Mouse (Mus musculus) thymus, postnatal 0 days (tissue): ENCODE measurements around the gene Hip1r. TPM values are rescaled to one million over a fixed set of nuclear protein-coding genes. Genes with fewer than 3 reads are reported as not detected.

Experiments used
- DNase-seq: peaks from one replicate; pipeline ENCODE4 v3.0.0-alpha.2; 2015; ENCODE audit warnings: low spot score
- polyA plus RNA-seq: library from polyadenylated mRNA; unstranded; fragments of >200 nt; fragmentation: Nextera tagmentation; extraction: Ambion mirVana; gene quantifications from 2 replicates; pipeline ENCODE4 v1.2.1, GENCODE M21; 2015

The Hip1r gene
- polyA plus RNA-seq, 1 experiment from 2014 or later = 11.0 TPM

DNA sequence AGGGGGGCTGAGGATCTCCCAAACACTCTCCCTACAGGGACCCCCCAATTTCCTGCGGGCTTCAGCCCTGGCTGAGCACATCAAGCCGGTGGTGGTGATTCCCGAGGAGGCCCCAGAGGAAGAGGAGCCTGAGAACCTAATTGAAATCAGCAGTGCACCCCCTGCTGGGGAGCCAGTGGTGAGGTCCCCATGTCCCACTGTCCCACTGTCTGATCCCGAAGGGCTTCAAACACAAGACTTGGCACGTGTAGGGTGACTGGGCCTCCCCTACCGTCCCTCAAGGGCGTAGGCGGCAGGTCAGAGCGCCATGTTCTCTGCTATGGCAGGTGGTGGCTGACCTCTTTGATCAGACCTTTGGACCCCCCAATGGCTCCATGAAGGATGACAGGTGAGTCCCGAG, 22.8 kb downstream of the Hip1r start:
- no peak for DNase-seq

DNA sequence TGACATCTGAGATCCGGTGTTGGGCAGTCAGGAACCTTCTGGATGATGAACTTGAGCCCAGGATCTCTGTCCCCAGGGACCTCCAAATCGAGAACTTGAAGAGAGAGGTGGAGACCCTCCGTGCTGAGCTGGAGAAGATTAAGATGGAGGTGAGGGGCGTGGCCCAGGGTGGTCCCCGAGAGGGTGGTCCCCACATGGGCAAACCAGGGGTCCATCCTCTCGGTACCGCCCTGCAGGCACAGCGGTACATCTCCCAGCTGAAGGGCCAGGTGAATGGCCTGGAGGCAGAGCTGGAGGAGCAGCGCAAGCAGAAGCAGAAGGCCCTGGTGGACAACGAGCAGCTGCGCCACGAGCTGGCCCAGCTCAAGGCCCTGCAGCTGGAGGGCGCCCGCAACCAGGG, 23.3 kb downstream of the Hip1r start:
- DNase-seq = no peak

DNA sequence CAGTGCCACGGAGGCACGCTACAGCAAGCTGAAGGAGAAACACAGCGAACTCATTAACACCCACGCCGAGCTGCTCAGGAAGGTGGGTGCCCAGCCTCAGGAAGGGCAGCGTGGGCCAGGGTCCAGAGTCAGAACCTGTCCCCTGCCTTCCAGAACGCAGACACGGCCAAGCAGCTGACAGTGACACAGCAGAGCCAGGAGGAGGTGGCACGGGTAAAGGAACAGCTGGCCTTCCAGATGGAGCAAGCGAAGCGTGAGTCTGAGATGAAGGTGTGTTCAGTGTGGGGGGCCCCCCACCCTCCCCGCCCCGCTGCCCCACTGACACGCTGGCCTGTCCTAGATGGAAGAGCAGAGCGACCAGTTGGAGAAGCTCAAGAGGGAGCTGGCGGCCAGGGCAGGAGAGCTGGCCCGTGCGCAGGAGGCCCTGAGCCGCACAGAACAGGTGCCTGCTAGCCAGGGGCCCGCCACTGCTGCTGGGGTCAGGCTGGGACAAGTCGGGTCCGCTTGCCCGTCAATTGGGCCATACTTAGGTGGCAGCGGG, 23.9 kb downstream of the Hip1r start:
- DNase-seq = no peak

DNA sequence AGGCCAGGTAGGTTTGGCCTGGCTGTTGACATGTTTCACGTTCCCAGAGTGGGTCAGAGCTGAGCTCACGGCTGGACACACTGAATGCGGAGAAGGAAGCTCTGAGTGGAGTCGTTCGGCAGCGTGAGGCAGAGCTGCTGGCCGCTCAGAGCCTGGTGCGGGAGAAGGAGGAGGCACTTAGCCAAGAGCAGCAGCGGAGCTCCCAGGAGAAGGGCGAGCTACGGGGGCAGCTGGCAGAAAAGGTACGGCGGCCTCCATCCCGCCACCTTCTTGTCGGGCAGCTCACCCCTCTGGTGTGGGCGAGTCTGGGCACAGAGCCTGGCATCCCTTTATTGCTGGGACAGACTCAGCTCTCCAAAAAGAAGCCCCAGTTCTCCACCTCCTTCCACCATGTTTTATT, 24.4 kb downstream of the Hip1r start:
- no peak for DNase-seq

DNA sequence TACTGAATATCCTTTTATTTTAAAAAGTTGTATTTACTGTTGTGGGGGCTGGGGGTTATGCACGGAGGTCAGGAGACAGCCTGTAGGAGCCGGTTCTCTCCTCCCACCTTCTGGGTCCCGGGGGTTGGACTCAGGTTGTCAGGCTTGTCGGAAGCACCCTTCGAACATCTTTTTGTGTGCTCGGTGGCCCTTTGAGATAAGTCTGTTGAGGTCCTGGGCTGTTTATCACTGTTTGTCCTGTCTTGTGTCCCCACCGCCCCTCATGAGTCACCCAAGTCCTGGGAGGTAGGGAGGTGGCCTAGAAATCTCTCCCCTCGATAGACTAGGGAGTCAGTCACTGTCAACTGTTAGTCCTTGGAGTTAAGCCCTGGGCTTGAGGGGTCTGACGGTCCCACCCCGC, 24.9 kb downstream of the Hip1r start:
- no peak for DNase-seq

DNA sequence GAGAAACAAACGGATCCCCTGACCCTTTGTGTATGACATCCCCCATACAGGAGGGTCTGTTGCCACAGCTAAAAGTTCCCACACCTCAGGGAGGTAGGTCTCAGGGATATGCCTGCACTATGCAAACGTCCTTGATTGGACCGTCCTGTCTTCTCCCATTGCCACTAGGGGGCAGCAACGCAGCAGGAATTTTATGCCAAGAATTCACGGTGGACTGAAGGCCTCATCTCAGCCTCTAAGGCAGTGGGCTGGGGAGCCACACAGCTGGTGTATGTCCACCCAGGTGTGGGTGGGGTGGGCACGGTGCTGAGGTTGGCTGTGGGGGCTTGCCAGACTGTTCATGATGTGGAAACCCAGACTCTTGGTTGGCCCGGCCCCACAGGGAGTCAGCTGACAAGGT, 27.4 kb downstream of the Hip1r start:
- peak; percentile 89 for DNase-seq

DNA sequence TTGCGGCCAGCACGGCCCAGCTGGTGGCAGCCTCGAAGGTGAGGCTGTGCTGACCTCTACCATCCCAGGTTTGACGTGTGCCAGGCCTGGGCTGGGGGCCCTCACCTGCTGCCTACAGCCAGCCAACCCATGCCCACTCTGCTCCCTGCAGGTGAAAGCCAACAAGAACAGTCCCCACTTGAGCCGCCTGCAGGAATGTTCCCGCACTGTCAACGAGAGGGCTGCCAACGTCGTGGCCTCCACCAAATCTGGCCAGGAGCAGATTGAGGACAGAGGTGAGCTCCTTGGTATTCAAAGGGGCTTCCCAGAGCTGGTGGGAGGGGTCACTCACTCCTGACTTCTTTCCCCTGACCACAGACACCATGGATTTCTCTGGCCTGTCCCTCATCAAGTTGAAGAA, 27.8 kb downstream of the Hip1r start:
- no peak for DNase-seq

DNA sequence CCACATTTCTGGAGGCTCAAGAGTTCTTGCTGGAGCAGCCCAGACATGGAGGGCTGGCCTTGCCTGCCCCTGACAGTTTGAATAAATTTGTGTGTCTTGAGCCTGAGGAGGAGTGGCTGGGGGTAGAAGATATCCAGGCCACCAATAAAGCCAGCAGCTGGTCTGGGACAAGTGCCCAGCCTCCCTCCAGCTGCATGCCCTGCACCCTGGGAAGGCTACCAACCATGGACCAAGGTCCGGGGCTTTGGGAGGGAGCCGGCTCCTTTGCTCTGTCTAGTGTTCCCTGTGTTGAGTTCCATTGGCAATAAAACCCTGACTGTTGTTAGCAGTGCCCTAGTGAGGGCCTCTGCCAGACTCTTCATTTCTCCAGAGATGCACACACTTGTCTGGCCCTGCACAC, 29.4 kb downstream of the Hip1r start:
- no peak for DNase-seq

DNA sequence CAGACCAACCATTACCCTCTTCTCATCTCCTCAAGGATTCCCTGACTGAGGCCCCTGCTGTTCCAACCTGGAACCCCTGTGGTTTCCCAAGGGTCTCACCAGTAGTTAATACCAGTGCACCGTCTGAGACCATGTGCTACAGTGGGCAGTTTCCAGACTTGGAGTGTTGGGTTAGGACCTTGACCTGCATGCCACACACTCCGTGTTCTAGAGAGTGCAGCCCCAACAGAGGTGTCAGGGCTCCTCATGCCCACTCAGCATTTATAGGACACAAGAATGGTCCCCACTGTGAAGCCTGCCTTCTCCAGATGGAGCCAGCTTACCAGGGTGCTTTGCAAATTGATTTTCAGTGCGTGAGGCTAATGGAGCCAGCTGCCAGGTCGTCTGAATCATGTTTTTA, 29.9 kb downstream of the Hip1r start:
- DNase-seq = no peak

DNA sequence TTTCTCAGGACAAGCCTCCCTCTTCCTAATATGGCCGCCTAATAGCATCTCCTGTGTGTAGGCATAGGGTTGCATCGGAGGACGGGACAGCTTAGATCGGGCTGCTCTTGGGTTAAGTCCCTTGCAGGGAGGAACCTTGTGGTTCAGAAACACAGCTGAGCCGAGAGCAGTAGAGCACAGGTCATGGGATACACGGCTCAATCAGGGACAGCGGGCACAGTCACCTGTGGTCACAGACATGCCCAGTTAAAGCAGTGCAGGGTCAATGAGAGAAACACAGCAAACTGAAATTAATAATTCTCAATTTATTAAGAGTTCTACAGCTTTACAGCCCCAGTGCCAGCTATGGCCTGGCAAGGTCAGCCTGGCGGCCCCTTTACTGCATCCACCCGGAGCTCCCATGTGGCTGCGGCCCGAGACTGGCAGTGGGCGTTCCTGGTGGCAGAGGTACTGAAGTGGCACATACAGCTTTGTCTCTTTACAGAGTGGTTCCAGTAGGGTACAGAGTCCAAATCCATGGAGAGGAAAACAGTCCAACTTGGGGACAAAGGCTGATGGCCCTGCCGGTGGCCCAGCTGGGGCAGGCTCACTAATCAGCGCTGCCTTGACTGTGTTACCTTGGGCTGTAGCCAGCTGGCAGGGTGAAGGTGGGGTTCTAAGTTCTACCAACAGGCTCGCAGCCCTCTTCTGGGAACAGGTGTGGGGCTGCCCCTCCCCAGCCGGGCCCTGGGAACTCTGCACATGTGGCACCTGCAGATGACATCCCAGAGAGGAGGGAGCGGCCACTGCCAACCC, 31.1 kb downstream of the Hip1r start:
- DNase-seq = peak; percentile 24

DNA sequence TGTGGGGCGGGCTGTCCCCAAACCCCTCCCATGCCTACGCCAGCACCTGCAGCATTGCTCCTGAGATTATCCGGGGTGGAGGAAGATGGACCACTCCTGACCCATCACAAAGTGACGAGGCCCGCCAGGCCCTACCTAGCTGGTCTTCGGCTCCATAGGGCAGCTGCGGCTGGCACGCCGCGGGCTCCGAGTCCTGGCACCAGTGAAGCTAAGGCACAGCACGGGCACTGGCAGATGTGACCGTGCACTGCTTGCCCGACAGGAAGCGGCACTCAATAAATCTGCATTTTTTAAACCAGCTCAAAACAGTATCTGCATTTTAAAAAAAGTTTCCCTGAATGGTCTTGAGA, 31.7 kb downstream of the Hip1r start:
- DNase-seq = no peak

DNA sequence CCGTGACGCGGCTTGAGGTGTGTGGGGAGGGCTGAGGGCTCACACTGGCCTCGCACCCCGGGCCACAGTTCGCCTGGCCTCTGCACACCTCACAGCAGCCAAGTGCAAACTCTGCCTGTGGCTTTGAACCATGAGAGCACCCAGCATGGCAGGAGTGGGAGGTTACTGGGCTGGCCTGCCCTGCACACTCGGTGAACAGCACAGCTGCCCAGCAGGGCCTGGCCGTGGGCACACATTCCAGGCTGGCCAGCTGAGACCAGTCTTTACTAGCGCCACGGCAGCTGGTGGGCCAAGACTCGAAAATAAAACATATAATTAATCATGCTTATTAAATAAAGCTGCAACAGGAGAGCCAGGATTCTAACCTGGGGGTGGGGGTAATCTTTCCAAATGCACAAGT, 32.2 kb downstream of the Hip1r start:
- no peak for DNase-seq

DNA sequence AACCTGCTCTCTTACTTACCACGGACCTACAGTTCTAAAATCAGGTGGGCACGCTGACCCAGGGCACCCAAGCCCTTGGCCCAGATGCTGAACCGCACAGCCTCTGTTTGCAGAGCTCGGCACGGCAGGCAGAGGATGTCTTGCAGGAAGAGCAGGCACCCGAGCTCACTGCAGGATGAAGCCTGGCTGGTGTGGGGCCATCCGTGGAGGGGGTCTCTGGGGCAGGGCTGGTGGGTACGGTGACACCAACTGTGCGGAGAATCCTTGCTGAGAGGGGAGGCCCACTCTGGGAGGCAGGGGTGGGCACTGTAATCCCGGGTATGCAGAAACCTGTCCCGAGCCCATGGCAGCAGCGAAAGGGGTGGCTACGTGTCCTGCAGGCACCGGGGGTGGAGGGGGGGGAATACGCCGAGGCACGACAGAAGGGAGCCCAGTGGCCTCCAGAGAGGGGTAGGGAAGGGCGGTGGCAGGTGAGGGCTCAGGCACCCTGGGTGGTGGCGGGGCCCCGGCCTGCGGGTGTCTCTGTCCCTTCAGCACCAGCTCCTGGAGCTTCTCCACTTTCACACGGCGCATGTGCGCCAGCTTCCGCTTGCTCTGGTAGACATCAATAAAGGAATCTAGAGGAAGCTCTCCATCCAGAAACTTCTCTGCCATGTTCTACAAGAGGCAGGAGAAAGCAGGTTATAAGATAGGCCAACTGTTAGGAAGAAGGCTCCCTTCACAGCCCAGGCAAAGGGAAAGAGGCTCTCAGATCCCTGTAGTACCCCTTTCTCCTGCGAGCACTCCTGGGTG, 32.9 kb downstream of the Hip1r start:
- no peak for DNase-seq

DNA sequence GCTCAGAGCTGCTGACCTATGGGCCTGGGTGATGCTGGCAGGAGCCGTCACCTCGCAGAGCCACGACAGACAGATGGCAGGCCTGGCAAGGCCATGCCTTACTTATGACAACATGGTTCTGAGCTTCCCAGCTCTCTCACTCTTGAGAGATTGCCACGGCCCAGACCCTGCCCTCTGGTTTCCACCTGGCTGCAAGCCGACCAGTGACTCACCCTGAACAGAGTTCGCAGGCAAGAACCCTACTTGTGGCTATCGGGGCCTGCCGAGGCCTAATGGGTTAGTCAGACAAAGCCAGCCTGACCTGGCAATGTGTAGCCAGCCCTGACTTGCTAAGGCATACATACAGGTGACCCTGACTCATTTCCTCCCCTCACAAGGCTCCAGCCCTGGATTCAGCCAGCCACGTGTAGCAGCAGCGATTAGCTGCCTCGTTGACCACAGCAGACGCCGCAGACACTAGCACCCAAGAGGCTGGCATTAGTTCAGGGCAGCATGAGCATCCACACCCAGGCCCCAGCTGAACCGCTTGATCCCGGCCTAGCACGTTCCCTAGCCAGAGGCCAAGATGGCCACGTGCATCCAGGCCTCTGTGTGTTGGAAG, 33.6 kb downstream of the Hip1r start:
- no peak for DNase-seq

DNA sequence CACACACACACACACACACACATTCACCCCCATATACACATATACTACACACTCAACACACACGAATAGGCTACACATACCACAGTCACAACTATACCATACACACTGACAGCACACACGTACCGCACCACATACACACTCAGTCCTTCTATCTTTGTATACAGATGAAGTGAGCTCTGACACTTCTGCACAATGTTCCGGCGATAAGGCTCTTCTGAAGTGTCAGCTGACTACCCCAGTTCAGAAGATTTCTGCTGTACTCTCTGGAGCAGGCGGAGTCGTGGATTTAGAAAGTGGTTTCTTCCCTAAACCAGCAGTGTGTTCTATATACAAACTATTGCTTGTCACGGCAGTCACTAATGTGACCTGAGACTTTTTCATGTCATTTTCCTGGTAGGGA, 36.6 kb downstream of the Hip1r start:
- DNase-seq = no peak

DNA sequence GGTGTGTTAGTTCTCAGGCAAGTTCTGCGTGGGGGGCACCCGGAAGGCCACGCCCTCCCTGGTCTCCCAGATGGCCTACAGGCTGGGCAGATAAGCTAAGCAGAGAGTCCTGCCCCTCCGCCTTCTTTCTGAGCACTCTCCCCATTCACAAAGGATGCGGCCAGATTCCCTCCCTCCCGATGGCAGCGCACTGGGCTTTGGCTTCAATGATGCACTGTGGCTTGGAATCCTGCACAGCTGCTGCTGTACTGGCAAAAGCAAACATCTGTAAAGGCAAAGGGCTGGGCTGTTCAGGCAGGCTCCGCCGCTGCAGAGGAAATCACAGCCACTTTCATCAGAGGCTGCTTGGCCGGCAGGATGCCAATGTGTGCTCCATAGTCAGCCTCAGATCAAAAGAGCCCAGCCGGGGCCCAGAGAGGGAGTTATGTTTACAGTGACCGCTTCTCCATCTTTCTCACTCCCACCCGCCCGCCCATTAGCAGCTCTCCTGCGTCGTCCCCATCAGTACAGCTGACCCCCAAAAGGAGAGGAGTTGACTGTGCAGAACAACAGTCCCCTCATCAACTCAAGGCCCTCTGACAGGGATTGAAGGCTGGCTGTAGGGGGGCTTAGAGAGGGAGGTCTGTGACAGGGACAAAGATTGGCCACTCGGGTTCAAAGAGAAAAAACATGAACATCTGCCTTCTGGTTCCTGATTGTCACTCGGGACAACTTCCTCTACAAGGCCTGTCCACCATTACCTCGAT, 37.7 kb downstream of the Hip1r start:
- no peak for DNase-seq

DNA sequence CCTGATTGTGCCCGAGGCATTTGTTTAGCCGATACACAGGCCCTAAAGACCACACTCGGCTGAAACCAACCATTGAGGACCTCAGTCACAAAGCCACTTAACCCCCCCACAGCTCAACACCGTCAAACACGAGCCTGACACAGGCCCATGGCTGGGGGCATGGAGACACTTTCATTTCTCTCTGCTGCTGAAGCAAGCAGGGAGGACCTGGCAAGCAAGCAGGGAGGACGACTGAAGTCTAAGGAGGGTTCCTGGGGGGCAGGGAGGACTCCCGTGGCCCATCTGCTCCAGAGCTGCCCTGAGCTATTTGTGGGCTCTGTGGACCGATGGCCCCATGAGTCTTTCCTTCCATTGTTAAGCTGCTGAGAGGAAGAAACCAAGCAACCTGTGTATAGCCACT, 38.5 kb downstream of the Hip1r start:
- no peak for DNase-seq

DNA sequence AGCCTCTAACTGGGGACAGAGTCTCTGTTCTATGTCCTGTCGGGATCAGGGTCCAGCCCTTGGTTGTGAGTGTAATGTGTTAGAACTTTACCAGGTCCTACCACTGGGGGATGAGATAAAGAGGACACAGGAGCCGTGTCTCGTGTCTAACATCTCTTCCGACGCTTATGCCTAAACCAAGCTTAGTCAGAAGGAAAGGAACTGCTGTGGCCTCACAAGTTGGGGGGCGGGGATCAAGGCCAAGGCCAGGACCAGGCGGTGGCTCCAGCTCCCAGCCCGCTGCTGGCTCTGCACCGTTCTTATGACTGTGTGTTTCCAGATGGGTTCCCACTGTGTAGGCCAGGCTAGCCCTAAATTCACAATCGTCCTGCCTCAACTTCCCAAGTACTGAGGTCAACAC, 39.5 kb downstream of the Hip1r start:
- DNase-seq = no peak

DNA sequence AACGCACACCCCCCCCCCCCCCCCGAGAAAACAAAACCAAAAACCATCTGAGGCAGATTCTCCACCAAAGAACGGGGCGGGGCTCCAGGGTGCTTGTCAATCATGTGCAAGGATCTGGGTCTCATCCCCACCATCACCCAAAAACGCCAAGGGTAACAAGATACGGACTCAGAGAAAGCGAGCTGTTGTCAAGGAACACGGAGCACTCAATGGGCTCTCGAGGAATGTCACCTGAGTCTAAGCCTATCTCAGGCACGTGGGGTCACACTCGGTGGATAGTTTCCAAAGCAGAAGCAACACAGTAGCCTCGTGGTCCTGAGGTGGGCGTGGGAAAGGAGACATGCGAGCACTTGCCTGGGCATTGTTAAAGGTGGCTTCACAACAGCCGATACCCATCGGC, 40.3 kb downstream of the Hip1r start:
- no peak for DNase-seq

DNA sequence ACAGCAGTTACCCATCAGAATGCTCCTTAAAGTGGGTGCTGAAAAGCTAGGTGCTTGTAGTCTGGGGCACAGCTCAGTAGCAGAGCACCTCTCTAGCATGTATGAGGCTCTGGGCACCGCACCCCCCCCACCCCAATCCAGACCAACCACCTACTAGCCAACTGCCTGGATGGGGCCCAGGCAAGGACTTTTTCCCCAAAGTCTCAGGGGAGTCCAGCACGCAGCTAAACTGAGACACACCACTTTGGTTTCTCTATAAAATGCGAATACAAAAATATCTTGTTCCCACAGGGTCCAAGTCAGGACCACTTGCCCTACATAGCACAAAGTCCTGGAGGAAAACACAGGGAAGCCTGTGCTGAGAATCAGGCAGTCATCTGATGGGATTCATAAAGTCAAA, 40.8 kb downstream of the Hip1r start:
- no peak for DNase-seq

DNA sequence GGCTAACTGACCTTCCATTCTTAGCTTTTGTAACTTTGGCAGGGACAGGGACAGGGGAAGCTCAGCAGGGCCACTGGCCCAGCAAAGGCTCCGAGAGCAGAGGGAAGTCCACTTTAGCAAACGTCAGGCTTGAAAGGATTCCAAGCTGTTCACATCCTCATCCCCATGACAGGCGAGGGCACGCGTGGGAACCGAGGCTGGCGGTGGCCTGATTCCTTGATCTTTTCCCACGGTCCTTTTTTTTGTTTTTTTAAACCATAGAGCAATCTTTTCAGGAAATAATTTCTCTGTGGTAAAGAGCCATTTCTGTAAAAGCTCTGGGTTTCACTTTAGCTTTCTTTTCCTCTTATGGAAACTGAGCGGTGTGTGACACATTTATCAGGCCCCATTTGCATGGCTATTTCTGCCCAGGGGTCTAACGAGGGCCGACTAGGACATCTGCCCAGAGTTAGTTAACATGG, 41.4 kb downstream of the Hip1r start:
- DNase-seq = no peak

DNA sequence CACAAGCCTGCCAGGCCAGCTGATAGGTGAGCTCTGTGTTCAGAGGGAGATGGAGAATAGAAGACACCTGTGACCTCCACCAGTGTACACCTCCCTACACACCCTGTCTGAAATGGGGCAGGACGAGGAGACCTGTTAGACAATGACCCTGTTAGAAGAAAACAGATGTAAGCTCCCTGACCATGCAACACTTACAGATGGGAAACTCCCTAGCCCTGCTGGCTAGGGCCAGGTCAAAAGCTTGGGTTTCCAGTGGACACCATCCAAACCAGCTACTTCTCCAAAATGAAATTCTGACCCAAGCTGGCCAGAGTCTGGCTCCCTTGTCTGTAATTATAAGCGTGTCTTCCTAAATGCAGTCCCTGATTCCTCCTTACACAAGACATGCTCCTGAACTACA, 42.3 kb downstream of the Hip1r start:
- DNase-seq = no peak
